Mouse (Mus musculus) heart, embryonic 15.5 days (tissue): ENCODE measurements around the gene Sh3pxd2b. TPM values are rescaled to one million over a fixed set of nuclear protein-coding genes. Genes with fewer than 3 reads are reported as not detected.

Experiments
- ATAC-seq: fragments of 200-750 bp; cut with Nextera tagmentation; replicated peaks from 2 replicates; pipeline ENCODE4 v1.8.0; 2017; ENCODE audit warnings: low read depth, moderate TSS enrichment; ENCODE audit not compliant: insufficient number of reproducible peaks, insufficient read depth, low FRiP score
- H3K27ac ChIP-seq: fragments of 300-500 bp; sonication (generic); 2 replicates; pipeline ENCODE4 v1.5.1; 2015; ENCODE audit warnings: mild to moderate bottlenecking, inconsistent platforms
- H3K27me3 ChIP-seq: fragments of 300-500 bp; sonication (generic); 2 replicates; pipeline ENCODE4 v1.6.1; 2015; ENCODE audit warnings: inconsistent platforms
- H3K36me3 ChIP-seq: fragments of 300-500 bp; sonication (generic); 2 replicates; pipeline ENCODE4 v1.6.1; 2015; ENCODE audit warnings: mild to moderate bottlenecking, inconsistent platforms
- H3K4me1 ChIP-seq: fragments of 300-500 bp; sonication (generic); replicated peaks from 2 replicates; pipeline ENCODE4 v1.6.1; 2015; ENCODE audit warnings: inconsistent platforms
- H3K4me2 ChIP-seq: fragments of 300-500 bp; sonication (generic); 2 replicates; pipeline ENCODE4 v1.6.1; 2015; ENCODE audit warnings: inconsistent platforms, mild to moderate bottlenecking, moderate library complexity
- H3K4me3 ChIP-seq: fragments of 300-500 bp; sonication (generic); 2 replicates; pipeline ENCODE4 v1.5.1; 2015; ENCODE audit warnings: mild to moderate bottlenecking, inconsistent platforms
- H3K9ac ChIP-seq: fragments of 300-500 bp; sonication (generic); 2 replicates; pipeline ENCODE4 v1.6.1; 2015; ENCODE audit warnings: mild to moderate bottlenecking, inconsistent platforms
- H3K9me3 ChIP-seq: fragments of 300-500 bp; sonication (generic); replicated peaks from 2 replicates; pipeline ENCODE4 v1.6.1; 2016; ENCODE audit warnings: inconsistent platforms
- WGBS: fragments of 180-500 bp; shearing (Covaris S2); methylation state at CpG from one replicate; pipeline ENCODE4 v1.1.7; 2015; ENCODE audit warnings: mixed read lengths; 5-methylcytosine and 5-hydroxymethylcytosine counted together
- polyA plus RNA-seq: library from polyadenylated mRNA; unstranded; fragments of >200 nt; fragmentation: Nextera tagmentation; extraction: Ambion mirVana; gene quantifications from 2 replicates; pipeline ENCODE4 v1.2.1, GENCODE M21; 2015

Sh3pxd2b gene
- polyA plus RNA-seq, 1 experiment from 2014 or later: 9.3 TPM

GRCm38 (mm10) chr11:32359566-32359965, 11.9 kb downstream of the Sh3pxd2b start:
- WGBS: 69% methylated on average over 4 of the region's 4 CpGs
- H3K36me3 ChIP-seq: no peaks in the 10 kb centered on the region
- no peaks in the 10 kb centered on the region for H3K27me3 ChIP-seq
- H3K9me3 ChIP-seq: no peaks in the 10 kb centered on the region
- no peak overlapping the region for H3K4me2 ChIP-seq
- H3K4me3 ChIP-seq: no peak overlapping the region
- H3K27ac ChIP-seq: no peak overlapping the region
- H3K4me1 ChIP-seq: peaks cover 47% of the 10 kb centered on the region
- no peak for ATAC-seq
- H3K9ac ChIP-seq: no peak overlapping the region

- 82% methylated on average over 9 of the region's 9 CpGs for WGBS
- Histone ChIP-seq H3K4me1 (peaks cover 56% of the 10 kb centered on the region), H3K27me3 (no peaks in the 10 kb centered on the region)
Observed at GRCm38 (mm10) chr11:32361774-32362173, 14.2 kb downstream of the Sh3pxd2b start.

GRCm38 (mm10) chr11:32363188-32363587, 15.6 kb downstream of the Sh3pxd2b start:
- 55% methylated on average over 3 of the region's 3 CpGs for WGBS

More at GRCm38 (mm10) chr11:32361774-32362173, 14.2 kb downstream of the Sh3pxd2b start:
- H3K36me3 ChIP-seq: no peaks in the 10 kb centered on the region
- no peak overlapping the region for H3K9ac ChIP-seq
- H3K4me2 ChIP-seq: no peak overlapping the region
- H3K4me3 ChIP-seq: no peak overlapping the region
- H3K9me3 ChIP-seq: no peaks in the 10 kb centered on the region
- no peak for ATAC-seq
- no peak overlapping the region for H3K27ac ChIP-seq

GRCm38 (mm10) chr11:32363610-32364220, 16.1 kb downstream of the Sh3pxd2b start:
- no peaks in the 10 kb centered on the region for H3K27me3 ChIP-seq
- no peaks in the 10 kb centered on the region for H3K9me3 ChIP-seq
- H3K4me1 ChIP-seq: peaks cover 49% of the 10 kb centered on the region
- peak overlapping the region; percentile 40 for H3K27ac ChIP-seq
- H3K9ac ChIP-seq: no peak overlapping the region
- no peak overlapping the region for H3K4me2 ChIP-seq
- no peaks in the 10 kb centered on the region for H3K36me3 ChIP-seq
- ATAC-seq: peak; percentile 43; the same call in 1 of the 2 replicates
- H3K4me3 ChIP-seq: no peak overlapping the region
- 20% methylated on average over 3 of the region's 3 CpGs for WGBS

More at GRCm38 (mm10) chr11:32363188-32363587, 15.6 kb downstream of the Sh3pxd2b start:
- Histone ChIP-seq H3K4me2 (no peak overlapping the region), H3K4me3 (no peak overlapping the region), H3K27me3 (no peaks in the 10 kb centered on the region), H3K4me1 (peaks cover 49% of the 10 kb centered on the region), H3K9ac (no peak overlapping the region), H3K9me3 (no peaks in the 10 kb centered on the region), H3K27ac (peak overlapping the region; percentile 40), H3K36me3 (no peaks in the 10 kb centered on the region)
- ATAC-seq: peak; percentile 7; the same call in 1 of the 2 replicates

- no peak for ATAC-seq
- Histone ChIP-seq H3K36me3 (no peaks in the 10 kb centered on the region), H3K4me2 (no peak overlapping the region), H3K27ac (peak overlapping the region; percentile 40; the same call in 1 of the 2 replicates), H3K27me3 (no peaks in the 10 kb centered on the region), H3K4me3 (no peak overlapping the region), H3K4me1 (peaks cover 49% of the 10 kb centered on the region), H3K9me3 (no peaks in the 10 kb centered on the region), H3K9ac (no peak overlapping the region)
- 74% methylated on average over 7 of the region's 7 CpGs for WGBS
Observed at GRCm38 (mm10) chr11:32364375-32364774, 16.8 kb downstream of the Sh3pxd2b start.

- Histone ChIP-seq H3K36me3 (no peaks in the 10 kb centered on the region), H3K27me3 (no peaks in the 10 kb centered on the region), H3K4me3 (no peak overlapping the region), H3K4me2 (no peak overlapping the region), H3K27ac (no peak overlapping the region), H3K9me3 (no peaks in the 10 kb centered on the region), H3K9ac (no peak overlapping the region), H3K4me1 (peaks cover 48% of the 10 kb centered on the region)
- 78% methylated on average over 4 of the region's 4 CpGs for WGBS
- ATAC-seq: no peak
Observed at GRCm38 (mm10) chr11:32365498-32365897, 17.9 kb downstream of the Sh3pxd2b start.

GRCm38 (mm10) chr11:32367056-32367455, 19.4 kb downstream of the Sh3pxd2b start:
- peaks cover 40% of the 10 kb centered on the region for H3K4me1 ChIP-seq
- ATAC-seq: no peak
- H3K27me3 ChIP-seq: no peaks in the 10 kb centered on the region
- H3K4me3 ChIP-seq: no peak overlapping the region
- H3K9me3 ChIP-seq: no peaks in the 10 kb centered on the region
- H3K9ac ChIP-seq: no peak overlapping the region
- no peaks in the 10 kb centered on the region for H3K36me3 ChIP-seq
- peak overlapping the region; percentile 21; the same call in 1 of the 2 replicates for H3K27ac ChIP-seq
- WGBS: 67% methylated on average over 2 of the region's 2 CpGs
- H3K4me2 ChIP-seq: no peak overlapping the region

- Histone ChIP-seq H3K27ac (no peak overlapping the region), H3K4me1 (peaks cover 26% of the 10 kb centered on the region), H3K9me3 (no peaks in the 10 kb centered on the region), H3K27me3 (no peaks in the 10 kb centered on the region), H3K4me2 (no peak overlapping the region), H3K9ac (no peak overlapping the region), H3K4me3 (no peak overlapping the region), H3K36me3 (peaks cover 9% of the 10 kb centered on the region; the same call in 1 of the 2 replicates)
- 86% methylated on average over 3 of the region's 3 CpGs for WGBS
- no peak for ATAC-seq
Observed at GRCm38 (mm10) chr11:32368986-32369385, 21.4 kb downstream of the Sh3pxd2b start.

- 53% methylated on average over 1 of the region's 1 CpGs for WGBS
- H3K4me3 ChIP-seq: no peak overlapping the region
- ATAC-seq: no peak
- H3K27me3 ChIP-seq: no peaks in the 10 kb centered on the region
- no peak overlapping the region for H3K27ac ChIP-seq
- H3K4me1 ChIP-seq: peaks cover 13% of the 10 kb centered on the region
- no peak overlapping the region for H3K4me2 ChIP-seq
- H3K36me3 ChIP-seq: peaks cover 9% of the 10 kb centered on the region; the same call in 1 of the 2 replicates
- no peak overlapping the region for H3K9ac ChIP-seq
- no peaks in the 10 kb centered on the region for H3K9me3 ChIP-seq
Observed at GRCm38 (mm10) chr11:32370881-32371280, 23.3 kb downstream of the Sh3pxd2b start.

- Histone ChIP-seq H3K4me2 (no peak overlapping the region), H3K27ac (no peak overlapping the region), H3K9me3 (no peaks in the 10 kb centered on the region), H3K9ac (no peak overlapping the region), H3K4me1 (no peaks in the 10 kb centered on the region), H3K4me3 (no peak overlapping the region), H3K36me3 (peaks cover 17% of the 10 kb centered on the region; the same call in 1 of the 2 replicates), H3K27me3 (no peaks in the 10 kb centered on the region)
- ATAC-seq: no peak
- WGBS: 76% methylated on average over 13 of the region's 13 CpGs
Observed at GRCm38 (mm10) chr11:32373266-32374026, 25.8 kb downstream of the Sh3pxd2b start.

- Histone ChIP-seq H3K9ac (no peak overlapping the region), H3K27ac (no peak overlapping the region), H3K9me3 (no peaks in the 10 kb centered on the region), H3K4me1 (no peaks in the 10 kb centered on the region), H3K36me3 (peaks cover 17% of the 10 kb centered on the region; the same call in 1 of the 2 replicates), H3K27me3 (no peaks in the 10 kb centered on the region), H3K4me3 (no peak overlapping the region), H3K4me2 (no peak overlapping the region)
- ATAC-seq: no peak
- WGBS: 78% methylated on average over 9 of the region's 9 CpGs
Observed at GRCm38 (mm10) chr11:32374027-32374589, 26.5 kb downstream of the Sh3pxd2b start.
